Mouse (Mus musculus) embryo, embryonic 9.5 days (tissue): ENCODE measurements around the gene Efnb2.

ENCODE experiments used
- DNase-seq: peaks from one replicate; pipeline ENCODE4 v3.0.0-alpha.2; 2017; ENCODE audit errors: extremely low spot score

Efnb2 gene

GRCm38 (mm10) chr8:8613844-8614243, 47.2 kb downstream of the Efnb2 start:
- no peak for DNase-seq

- no peak for DNase-seq
These were observed 49.1 kb downstream of the Efnb2 start for GRCm38 (mm10) chr8:8611928-8612327.

- no peak for DNase-seq
These were observed 51.3 kb downstream of the Efnb2 start for GRCm38 (mm10) chr8:8609791-8610190.

DNA sequence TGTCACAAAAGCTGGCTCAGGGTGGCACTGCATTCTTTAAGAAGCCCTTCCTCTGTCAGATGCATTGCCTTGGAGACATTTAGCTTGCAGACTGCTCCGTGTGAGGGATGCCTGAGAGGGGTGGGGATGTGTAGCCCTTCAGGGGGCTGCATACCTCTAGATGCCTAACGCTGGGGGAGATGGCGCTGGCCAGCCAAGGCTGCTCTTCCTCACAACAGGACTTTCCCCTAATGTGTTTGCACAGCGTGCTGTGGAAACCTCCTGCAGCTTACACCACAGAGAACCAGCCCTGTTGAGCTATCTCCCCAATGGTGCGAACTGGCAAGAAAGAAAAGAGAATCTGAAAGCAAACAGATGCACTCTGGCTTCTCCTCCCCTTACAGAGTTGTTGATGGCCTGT, 51.9 kb downstream of the Efnb2 start:
- DNase-seq = no peak

GRCm38 (mm10) chr8:8605621-8606020, 55.4 kb downstream of the Efnb2 start:
- DNase-seq = no peak

DNA sequence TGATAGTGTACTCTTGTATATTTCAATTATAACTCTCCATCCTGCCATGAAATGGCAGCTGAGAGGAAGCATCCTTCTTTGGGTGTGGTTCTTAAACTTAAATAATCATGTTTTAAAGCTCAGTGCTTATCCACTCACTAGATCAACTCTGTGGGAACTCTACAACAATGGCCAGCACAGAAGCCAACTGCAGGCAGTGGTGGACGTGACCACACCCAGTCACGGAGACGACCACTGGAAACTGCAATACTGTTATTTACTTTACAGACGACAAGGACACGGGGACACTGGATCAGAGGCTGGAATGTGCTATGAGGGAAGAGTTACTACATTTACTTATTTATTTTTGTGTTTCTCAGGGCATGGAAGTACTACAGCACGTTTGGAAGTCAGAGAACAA, 57.2 kb downstream of the Efnb2 start:
- DNase-seq = no peak

DNA sequence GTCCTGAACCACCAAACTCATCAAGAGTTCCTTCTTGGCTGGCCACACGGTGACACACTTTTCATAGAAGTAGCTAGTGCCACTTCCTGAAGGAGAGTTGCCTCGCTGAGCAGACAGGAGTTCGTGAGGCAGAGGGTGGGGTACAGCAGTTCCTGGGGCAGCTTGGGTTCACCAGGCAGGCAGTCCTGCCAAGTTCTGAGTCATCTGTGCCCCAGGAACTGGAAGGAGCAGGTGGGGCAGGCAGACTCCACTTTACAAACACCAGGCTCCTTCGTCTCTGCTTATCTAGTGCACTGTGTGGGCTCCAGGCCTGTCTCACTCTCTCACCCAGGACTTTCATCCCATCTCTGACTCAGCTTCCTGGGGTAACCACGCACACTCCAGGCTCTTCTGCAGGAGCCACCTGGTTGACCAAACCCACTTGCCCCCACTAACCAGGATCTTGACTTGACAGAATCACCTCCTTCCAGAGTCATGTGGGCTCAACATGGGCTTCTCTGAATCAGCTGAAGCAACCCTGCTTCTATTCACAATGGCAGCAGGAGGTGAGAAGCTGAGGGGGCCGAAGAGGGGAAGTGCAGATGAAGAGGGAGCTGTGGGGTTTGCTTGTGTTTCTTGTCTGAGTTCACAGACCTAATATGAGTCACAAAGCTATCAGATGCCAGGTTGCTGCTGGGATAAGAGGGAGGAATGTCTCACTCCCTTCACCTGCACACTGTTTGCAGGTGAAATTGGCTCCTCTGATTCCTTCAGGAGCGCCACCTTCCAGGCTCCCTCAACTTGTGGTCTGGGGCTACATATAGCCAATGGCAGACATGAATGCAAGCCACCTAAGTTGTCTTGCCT, 58.2 kb downstream of the Efnb2 start:
- DNase-seq = no peak

GRCm38 (mm10) chr8:8599931-8600330, 61.1 kb downstream of the Efnb2 start:
- DNase-seq = no peak

GRCm38 (mm10) chr8:8597434-8597833, 63.6 kb downstream of the Efnb2 start:
- DNase-seq = peak; percentile 52

GRCm38 (mm10) chr8:8595831-8596611, 65.0 kb downstream of the Efnb2 start:
- DNase-seq = peak; percentile 46

- no peak for DNase-seq
These were observed 67.2 kb downstream of the Efnb2 start for GRCm38 (mm10) chr8:8593812-8594211.

GRCm38 (mm10) chr8:8593371-8593770, 67.7 kb downstream of the Efnb2 start:
- DNase-seq = no peak

DNA sequence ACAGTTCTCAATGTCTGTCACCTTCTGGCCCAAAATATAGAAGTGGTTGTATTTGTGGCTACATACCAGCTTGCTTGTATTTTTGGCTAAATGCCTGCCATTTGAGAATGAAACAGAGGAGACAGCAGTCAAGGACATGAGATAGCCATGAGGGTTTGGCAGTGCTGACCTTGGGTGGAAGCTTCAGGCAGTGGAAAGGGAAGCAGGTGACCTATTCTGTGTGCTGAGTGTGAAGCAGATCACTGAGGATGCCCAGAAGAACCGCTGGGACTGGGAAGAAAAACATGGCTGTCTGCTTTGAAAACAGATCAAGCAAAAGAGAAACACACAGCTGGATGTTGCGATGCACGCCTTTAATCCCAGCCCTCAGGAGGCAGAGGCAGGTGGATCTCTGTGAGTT, 68.7 kb downstream of the Efnb2 start:
- DNase-seq = no peak

DNA sequence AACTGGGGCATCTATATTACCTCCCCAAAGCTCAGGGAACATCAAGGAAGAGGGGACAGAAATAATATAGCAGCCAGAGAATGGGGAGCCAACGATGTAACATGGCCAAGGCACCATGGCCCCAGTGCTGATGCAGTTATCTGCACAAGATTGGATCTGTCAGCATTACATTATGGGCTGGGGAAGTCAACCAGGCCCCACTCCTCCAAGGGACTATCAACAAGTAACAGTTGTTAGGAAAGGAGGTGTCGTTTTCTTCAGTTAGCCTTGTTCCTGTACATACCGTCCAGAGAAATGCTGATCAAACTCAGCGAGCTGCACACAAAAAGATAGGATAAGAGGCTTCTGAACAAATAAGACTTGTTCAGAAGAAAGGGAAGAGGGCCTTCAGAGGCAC, 77.1 kb downstream of the Efnb2 start:
- DNase-seq = no peak

DNA sequence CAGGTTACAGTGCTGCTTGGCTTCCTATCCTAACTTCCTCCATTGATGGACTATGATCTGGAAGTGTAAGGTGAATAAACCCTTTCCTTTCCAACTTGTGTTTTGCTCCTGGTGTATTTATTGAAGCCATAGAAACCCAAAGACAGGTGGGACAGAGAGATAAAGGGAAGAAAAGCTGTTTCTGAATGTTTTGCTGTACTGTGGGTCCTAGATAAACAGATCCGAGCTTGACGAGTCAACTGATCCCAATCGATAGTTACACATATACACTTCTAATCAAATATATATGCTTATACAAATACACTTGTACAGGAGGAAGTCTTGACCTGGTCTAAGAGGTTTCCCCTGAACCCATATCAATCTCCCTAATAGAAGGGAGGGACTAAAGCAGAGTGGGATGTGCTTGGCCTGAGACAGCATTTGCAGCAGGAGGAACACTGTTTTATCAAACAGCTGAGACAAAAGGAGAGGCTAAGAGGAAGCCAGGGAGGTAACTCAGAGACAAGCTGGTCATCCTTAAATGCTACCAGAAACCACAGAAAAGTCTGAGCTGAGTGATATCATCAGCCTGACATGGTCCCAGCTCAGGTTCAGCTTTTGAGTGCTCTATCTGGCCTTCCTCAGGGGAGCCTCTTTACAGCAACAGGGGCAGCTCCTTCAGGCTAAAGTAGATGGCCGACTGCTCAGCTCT, 77.6 kb downstream of the Efnb2 start:
- no peak for DNase-seq

GRCm38 (mm10) chr8:8577770-8578303, 83.2 kb downstream of the Efnb2 start:
- DNase-seq = no peak

- no peak for DNase-seq
These were observed 84.2 kb downstream of the Efnb2 start for GRCm38 (mm10) chr8:8576833-8577232.

DNA sequence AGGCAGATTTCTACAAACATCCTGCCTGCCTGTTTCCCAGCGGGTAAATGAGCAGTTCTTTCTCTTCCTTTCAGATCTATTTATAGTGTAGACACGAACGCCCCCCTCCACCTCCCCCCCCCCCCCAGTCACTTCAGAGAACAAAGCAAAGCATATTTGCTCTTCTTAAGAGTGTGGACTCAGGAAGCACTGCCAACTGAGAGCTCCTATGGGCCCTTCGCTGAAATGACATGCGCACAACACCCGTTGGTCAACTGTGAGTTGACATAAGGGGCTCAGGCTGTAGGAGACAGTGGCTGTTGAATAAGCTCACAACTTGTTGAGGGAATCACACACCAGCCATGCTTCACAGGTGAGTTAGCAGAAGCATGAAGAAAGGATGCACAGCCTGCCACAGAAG, 84.8 kb downstream of the Efnb2 start:
- no peak for DNase-seq

- peak; percentile 72 for DNase-seq
These were observed 86.2 kb downstream of the Efnb2 start for GRCm38 (mm10) chr8:8574521-8575499.

- DNase-seq = no peak
These were observed 88.8 kb downstream of the Efnb2 start for GRCm38 (mm10) chr8:8572272-8572671.

DNA sequence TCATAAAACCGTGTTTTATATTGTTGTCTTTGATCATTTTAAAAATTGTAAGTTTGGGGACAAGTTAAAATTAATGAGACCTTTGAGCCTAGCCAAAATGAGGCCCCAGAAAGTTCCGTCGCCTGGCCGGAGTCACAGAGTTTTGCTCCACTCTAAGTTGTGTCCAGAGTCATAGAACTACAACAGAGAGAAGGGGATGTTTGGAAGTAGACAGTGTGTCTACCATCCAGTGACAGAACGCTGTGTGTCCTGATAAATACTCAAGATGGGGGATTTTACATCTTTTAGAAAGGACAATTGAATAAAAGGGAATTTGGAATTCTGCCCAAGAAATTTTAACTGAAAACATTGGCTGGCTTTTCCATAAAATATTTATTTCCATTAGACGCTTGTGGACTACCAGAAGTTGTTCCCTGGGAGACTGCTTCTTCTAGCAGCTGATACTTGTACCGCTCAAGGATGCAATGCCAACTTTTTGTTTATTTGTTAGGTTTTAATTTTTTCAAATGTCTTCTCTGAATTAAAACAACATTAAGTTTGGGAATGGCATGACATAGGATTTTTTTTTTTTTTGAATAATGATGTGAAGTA, 89.3 kb downstream of the Efnb2 start:
- no peak for DNase-seq
